Mouse (Mus musculus): Measurements from ENCODE around the gene Dmpk. TPM values are rescaled to one million over a fixed set of nuclear protein-coding genes. Genes with fewer than 3 reads are reported as not detected.

Gene Dmpk
- total and polyA plus RNA-seq, 2 experiments from 2014 or later = 98.5 to 253 TPM

DNA sequence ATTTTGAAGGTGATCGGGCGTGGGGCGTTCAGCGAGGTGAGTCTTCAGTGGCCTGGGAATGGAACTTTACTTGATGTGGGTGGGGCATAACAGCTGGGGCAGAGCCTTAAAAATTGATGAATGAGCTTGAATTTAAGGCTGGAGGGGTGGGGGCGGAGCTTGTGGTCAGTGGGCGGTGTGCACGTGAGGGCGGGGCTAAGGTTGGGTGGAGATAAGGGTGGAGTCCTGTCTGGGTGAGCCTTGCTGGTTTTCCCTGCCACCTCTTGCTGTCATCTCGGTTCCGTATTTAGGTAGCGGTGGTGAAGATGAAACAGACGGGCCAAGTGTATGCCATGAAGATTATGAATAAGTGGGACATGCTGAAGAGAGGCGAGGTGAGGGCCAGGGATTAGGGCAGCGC is 2.4 kb downstream of the Dmpk start:
- peak; percentile 12; the same call in 1 of the 2 replicates for ATAC-seq (ENCODE audit: insufficient read depth, low read depth)
- WGBS = 18% methylated on average over 14 of the region's 14 CpGs

DNA sequence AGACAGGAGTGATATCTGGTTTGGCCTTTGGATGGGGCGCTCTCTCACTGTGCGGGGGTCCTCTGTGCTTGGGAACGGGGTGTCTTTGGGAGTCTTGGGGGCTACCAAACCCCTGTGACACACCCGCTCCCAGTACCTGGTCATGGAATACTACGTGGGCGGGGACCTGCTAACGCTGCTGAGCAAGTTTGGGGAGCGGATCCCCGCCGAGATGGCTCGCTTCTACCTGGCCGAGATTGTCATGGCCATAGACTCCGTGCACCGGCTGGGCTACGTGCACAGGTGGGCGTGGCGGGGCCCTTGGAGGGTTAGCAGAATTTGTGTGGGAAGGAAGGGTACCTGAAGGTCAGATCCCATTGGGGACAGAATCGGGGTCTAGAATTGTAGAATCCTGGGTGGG is 3.1 kb downstream of the Dmpk start:
- ATAC-seq (ENCODE audit: insufficient read depth, low read depth) = no peak
- no peak for DNase-seq (ENCODE audit: low spot score)
- peaks cover 49% of the 10 kb centered on the region for H3K36me3 ChIP-seq (replicated peaks; ENCODE audit: control insufficient read depth, insufficient read depth, low read length)
- no peaks in the 10 kb centered on the region for H3K27me3 ChIP-seq (ENCODE audit: control insufficient read depth, insufficient read depth, low read length)
- no peak overlapping the region; the same call in 1 of the 2 replicates for H3K4me2 ChIP-seq (ENCODE audit: low read depth, low read length)
- H3K27ac ChIP-seq (ENCODE audit: low read depth) = no peak overlapping the region
- H3K4me1 ChIP-seq (ENCODE audit: control insufficient read depth, insufficient read depth) = peaks cover 42% of the 10 kb centered on the region
- H3K4me3 ChIP-seq (ENCODE audit: low read depth, low read length) = no peak overlapping the region
- no peaks in the 10 kb centered on the region for H3K9me3 ChIP-seq (replicated peaks; ENCODE audit: control insufficient read depth, low read length)
- TF ChIP-seq EP300 (IDR thresholded peaks at IDR 0.05; ENCODE audit: low read depth) (no peak), CTCF (IDR thresholded peaks at IDR 0.05; ENCODE audit: low read depth) (no peak)
- H3K9ac ChIP-seq (replicated peaks; ENCODE audit: low read depth, low read length) = no peak overlapping the region
- WGBS = 75% methylated on average over 18 of the region's 18 CpGs

More for the DNA sequence above, 2.4 kb downstream of the Dmpk start:
- Histone ChIP-seq H3K4me3 (ENCODE audit: low read depth, low read length) (peak overlapping the region; percentile 62), H3K27ac (ENCODE audit: low read depth) (peak overlapping the region; percentile 95), H3K9me3 (replicated peaks; ENCODE audit: control insufficient read depth, low read length) (no peaks in the 10 kb centered on the region), H3K9ac (replicated peaks; ENCODE audit: low read depth, low read length) (no peak overlapping the region; the same call in 1 of the 2 replicates), H3K27me3 (ENCODE audit: control insufficient read depth, insufficient read depth, low read length) (no peaks in the 10 kb centered on the region), H3K4me2 (ENCODE audit: low read depth, low read length) (peak overlapping the region; percentile 78), H3K4me1 (ENCODE audit: control insufficient read depth, insufficient read depth) (peaks cover 48% of the 10 kb centered on the region), H3K36me3 (replicated peaks; ENCODE audit: control insufficient read depth, insufficient read depth, low read length) (peaks cover 49% of the 10 kb centered on the region)
- TF ChIP-seq EP300 (IDR thresholded peaks at IDR 0.05; ENCODE audit: low read depth) (no peak), CTCF (IDR thresholded peaks at IDR 0.05; ENCODE audit: low read depth) (no peak)
- peak; percentile 65 for DNase-seq (ENCODE audit: low spot score)

DNA sequence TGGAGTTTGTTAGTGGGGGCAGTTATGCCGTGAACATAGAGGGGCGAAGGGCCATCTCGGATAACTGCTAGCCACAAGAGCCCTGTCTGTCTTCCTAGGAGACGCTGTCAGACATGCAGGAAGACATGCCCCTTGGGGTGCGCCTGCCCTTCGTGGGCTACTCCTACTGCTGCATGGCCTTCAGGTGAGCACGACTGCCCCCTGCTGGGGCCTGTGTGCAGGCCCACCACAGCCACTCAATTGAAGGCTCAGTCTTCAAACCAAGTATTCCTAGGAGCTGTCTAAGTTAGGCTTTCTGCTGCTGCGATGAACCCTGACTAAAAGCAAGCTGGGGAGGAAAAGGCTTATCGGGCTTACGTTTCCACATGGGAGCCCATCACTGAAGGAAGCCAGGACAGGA is 5.2 kb downstream of the Dmpk start:
- Histone ChIP-seq H3K4me2 (ENCODE audit: low read depth, low read length) (no peak overlapping the region), H3K9me3 (replicated peaks; ENCODE audit: control insufficient read depth, low read length) (no peaks in the 10 kb centered on the region), H3K4me3 (ENCODE audit: low read depth, low read length) (no peak overlapping the region), H3K4me1 (ENCODE audit: control insufficient read depth, insufficient read depth) (peaks cover 28% of the 10 kb centered on the region), H3K9ac (replicated peaks; ENCODE audit: low read depth, low read length) (no peak overlapping the region), H3K27me3 (ENCODE audit: control insufficient read depth, insufficient read depth, low read length) (no peaks in the 10 kb centered on the region), H3K36me3 (replicated peaks; ENCODE audit: control insufficient read depth, insufficient read depth, low read length) (peaks cover 48% of the 10 kb centered on the region), H3K27ac (ENCODE audit: low read depth) (no peak overlapping the region)
- TF ChIP-seq CTCF (IDR thresholded peaks at IDR 0.05; ENCODE audit: low read depth) (peak; percentile 72), EP300 (IDR thresholded peaks at IDR 0.05; ENCODE audit: low read depth) (no peak)
- ATAC-seq (ENCODE audit: insufficient read depth, low read depth) (no peak), DNase-seq (ENCODE audit: low spot score) (peak; percentile 65)
- whole genome bisulfite sequencing = 37% methylated on average over 10 of the region's 10 CpGs

DNA sequence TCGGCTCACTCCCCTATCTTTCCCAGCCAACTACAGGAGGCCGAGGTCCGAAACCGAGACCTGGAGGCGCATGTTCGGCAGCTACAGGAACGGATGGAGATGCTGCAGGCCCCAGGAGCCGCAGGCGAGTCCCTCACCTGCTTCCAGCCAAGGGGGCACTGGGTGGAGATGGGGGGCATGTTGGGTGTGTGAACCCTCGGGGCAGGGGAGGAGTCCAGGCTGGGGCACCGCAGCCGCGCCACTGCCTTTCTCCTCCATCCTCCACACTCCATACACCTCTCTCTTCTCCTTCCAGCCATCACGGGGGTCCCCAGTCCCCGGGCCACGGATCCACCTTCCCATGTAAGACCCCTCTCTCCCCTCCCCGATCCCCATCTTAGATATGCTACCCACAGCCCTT is 8.3 kb downstream of the Dmpk start:
- DNase-seq (ENCODE audit: low spot score) (no peak), ATAC-seq (ENCODE audit: insufficient read depth, low read depth) (no peak)
- WGBS = 66% methylated on average over 17 of the region's 17 CpGs
- peaks cover 48% of the 10 kb centered on the region for H3K36me3 ChIP-seq (replicated peaks; ENCODE audit: control insufficient read depth, insufficient read depth, low read length)
- no peak overlapping the region; the same call in 1 of the 2 replicates for H3K4me2 ChIP-seq (ENCODE audit: low read depth, low read length)
- TF ChIP-seq CTCF (IDR thresholded peaks at IDR 0.05; ENCODE audit: low read depth) = no peak
- TF ChIP-seq EP300 (IDR thresholded peaks at IDR 0.05; ENCODE audit: low read depth) = no peak
- peaks cover 15% of the 10 kb centered on the region for H3K4me1 ChIP-seq (ENCODE audit: control insufficient read depth, insufficient read depth)
- no peak overlapping the region for H3K9ac ChIP-seq (replicated peaks; ENCODE audit: low read depth, low read length)
- no peaks in the 10 kb centered on the region for H3K9me3 ChIP-seq (replicated peaks; ENCODE audit: control insufficient read depth, low read length)
- no peak overlapping the region for H3K4me3 ChIP-seq (ENCODE audit: low read depth, low read length)
- no peaks in the 10 kb centered on the region for H3K27me3 ChIP-seq (ENCODE audit: control insufficient read depth, insufficient read depth, low read length)
- no peak overlapping the region for H3K27ac ChIP-seq (ENCODE audit: low read depth)

DNA sequence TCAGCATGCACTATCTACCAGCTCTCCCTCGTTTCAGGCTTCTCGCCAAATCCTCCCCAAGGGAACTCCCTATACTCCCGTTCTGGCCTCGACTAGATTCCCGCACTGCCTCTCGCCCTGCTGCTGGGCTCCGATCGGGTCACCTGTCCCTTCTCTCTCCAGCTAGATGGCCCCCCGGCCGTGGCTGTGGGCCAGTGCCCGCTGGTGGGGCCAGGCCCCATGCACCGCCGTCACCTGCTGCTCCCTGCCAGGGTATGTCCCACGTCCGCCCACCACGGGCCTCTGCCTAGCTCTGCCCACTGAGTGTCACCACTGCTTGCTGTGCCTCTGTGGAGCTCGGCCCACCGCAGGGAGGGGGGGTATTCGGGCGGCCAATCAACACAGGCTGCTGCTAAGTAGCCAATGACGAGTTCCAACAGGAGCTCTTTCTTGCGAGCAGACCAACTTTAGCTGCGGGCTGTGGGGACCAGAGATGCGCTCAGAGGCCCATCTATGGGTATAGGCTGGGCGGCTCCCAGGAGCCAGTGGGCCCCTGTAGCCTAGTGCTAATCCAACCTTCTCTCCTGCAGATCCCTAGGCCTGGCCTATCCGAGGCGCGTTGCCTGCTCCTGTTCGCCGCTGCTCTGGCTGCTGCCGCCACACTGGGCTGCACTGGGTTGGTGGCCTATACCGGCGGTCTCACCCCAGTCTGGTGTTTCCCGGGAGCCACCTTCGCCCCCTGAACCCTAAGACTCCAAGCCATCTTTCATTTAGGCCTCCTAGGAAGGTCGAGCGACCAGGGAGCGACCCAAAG is 8.9 kb downstream of the Dmpk start:
- Histone ChIP-seq H3K27ac (ENCODE audit: low read depth) (0 out of 2 replicates have a peak overlapping the region, but pooled peaks have one; percentile 36), H3K27me3 (ENCODE audit: control insufficient read depth, insufficient read depth, low read length) (no peaks in the 10 kb centered on the region), H3K36me3 (replicated peaks; ENCODE audit: control insufficient read depth, insufficient read depth, low read length) (peaks cover 43% of the 10 kb centered on the region), H3K4me2 (ENCODE audit: low read depth, low read length) (peak overlapping the region; percentile 90), H3K9ac (replicated peaks; ENCODE audit: low read depth, low read length) (no peak overlapping the region), H3K9me3 (replicated peaks; ENCODE audit: control insufficient read depth, low read length) (no peaks in the 10 kb centered on the region), H3K4me3 (ENCODE audit: low read depth, low read length) (peak overlapping the region; percentile 63; the same call in 1 of the 2 replicates), H3K4me1 (ENCODE audit: control insufficient read depth, insufficient read depth) (peaks cover 22% of the 10 kb centered on the region)
- peak; percentile 19 for ATAC-seq (ENCODE audit: insufficient read depth, low read depth)
- DNase-seq (ENCODE audit: low spot score) = no peak
- WGBS = 16% methylated on average over 38 of the region's 38 CpGs
- peak; percentile 9; the same call in 1 of the 2 replicates for TF ChIP-seq EP300 (IDR thresholded peaks at IDR 0.05; ENCODE audit: low read depth)
- TF ChIP-seq CTCF (IDR thresholded peaks at IDR 0.05; ENCODE audit: low read depth) = no peak
